Mouse (Mus musculus) neural tube, embryonic 11.5 days (tissue): ENCODE results near the gene Tnks1bp1. TPM values are rescaled to one million over a fixed set of nuclear protein-coding genes. Genes with fewer than 3 reads are reported as not detected.

Experiments
- ATAC-seq: fragments of 200-750 bp; cut with Nextera tagmentation; 2 replicates; pipeline ENCODE4 v1.8.0; 2017; ENCODE audit warnings: moderate number of reproducible peaks, mild to moderate bottlenecking, moderate TSS enrichment, moderate library complexity; ENCODE audit not compliant: insufficient read depth, low FRiP score, low TSS enrichment
- DNase-seq: peaks from one replicate; pipeline ENCODE4 v3.0.0-alpha.2; 2015; ENCODE audit warnings: low spot score
- H3K27ac ChIP-seq: fragments of 300-500 bp; sonication (generic); 2 replicates; pipeline ENCODE4 v1.5.1; 2014; ENCODE audit warnings: low read depth, mild to moderate bottlenecking, low read length
- H3K27me3 ChIP-seq: fragments of 300-500 bp; sonication (generic); 2 replicates; pipeline ENCODE4 v1.6.1; 2014; ENCODE audit warnings: mild to moderate bottlenecking, low read length, mixed read lengths; ENCODE audit not compliant: control insufficient read depth, insufficient read depth
- H3K36me3 ChIP-seq: fragments of 300-500 bp; sonication (generic); 2 replicates; pipeline ENCODE4 v1.6.1; 2014; ENCODE audit warnings: mild to moderate bottlenecking, low read length, moderate library complexity, mixed read lengths; ENCODE audit not compliant: control insufficient read depth, insufficient read depth
- H3K4me1 ChIP-seq: fragments of 300-500 bp; sonication (generic); 2 replicates; pipeline ENCODE4 v1.6.1; 2014; ENCODE audit warnings: low read length, mixed read lengths; ENCODE audit not compliant: control insufficient read depth, insufficient read depth
- H3K4me2 ChIP-seq: fragments of 300-500 bp; sonication (generic); 2 replicates; pipeline ENCODE4 v1.6.1; 2014; ENCODE audit warnings: low read depth, mild to moderate bottlenecking, moderate library complexity
- H3K4me3 ChIP-seq: fragments of 300-500 bp; sonication (generic); 2 replicates; pipeline ENCODE4 v1.5.1; 2014; ENCODE audit warnings: low read depth, low read length
- H3K9ac ChIP-seq: fragments of 300-500 bp; sonication (generic); 2 replicates; pipeline ENCODE4 v1.6.1; 2014; ENCODE audit warnings: mild to moderate bottlenecking, low read length
- H3K9me3 ChIP-seq: fragments of 300-500 bp; sonication (generic); 2 replicates; pipeline ENCODE4 v1.6.1; 2016; ENCODE audit warnings: low read length; ENCODE audit not compliant: control insufficient read depth
- WGBS: fragments of 180-500 bp; shearing (Covaris S2); extraction: QIAGEN DNeasy Blood & Tissue Kit; methylation state at CpG from one replicate; pipeline ENCODE4 v1.1.7; 2014; 5-methylcytosine and 5-hydroxymethylcytosine counted together
- polyA plus RNA-seq: library from polyadenylated mRNA; unstranded; fragments of >200 nt; fragmentation: Nextera tagmentation; extraction: Ambion mirVana; gene quantifications from 2 replicates; pipeline ENCODE4 v1.2.1, GENCODE M21; 2014

Gene Tnks1bp1
- polyA plus RNA-seq, 1 experiment from 2014 or later: 5.8 TPM

GRCm38 (mm10) chr2:85033121-85033520, 14.7 kb upstream of the Tnks1bp1 start:
- no peak for ATAC-seq
- Histone ChIP-seq H3K27me3 (no peaks in the 10 kb centered on the region), H3K36me3 (no peaks in the 10 kb centered on the region), H3K4me3 (no peak overlapping the region), H3K27ac (no peak overlapping the region), H3K9me3 (no peaks in the 10 kb centered on the region), H3K9ac (no peak overlapping the region), H3K4me1 (peaks cover 4% of the 10 kb centered on the region), H3K4me2 (no peak overlapping the region)
- WGBS: 85% methylated on average over 2 of the region's 2 CpGs
- DNase-seq: no peak

GRCm38 (mm10) chr2:85034169-85034568, 13.7 kb upstream of the Tnks1bp1 start:
- Histone ChIP-seq H3K4me3 (no peak overlapping the region), H3K36me3 (no peaks in the 10 kb centered on the region), H3K4me1 (peaks cover 7% of the 10 kb centered on the region), H3K9ac (no peak overlapping the region; the same call in 1 of the 2 replicates), H3K27ac (no peak overlapping the region), H3K9me3 (no peaks in the 10 kb centered on the region), H3K27me3 (no peaks in the 10 kb centered on the region), H3K4me2 (no peak overlapping the region)
- DNase-seq (no peak), ATAC-seq (no peak)
- 85% methylated on average over 7 of the region's 7 CpGs for WGBS

GRCm38 (mm10) chr2:85036507-85037046, 11.2 kb upstream of the Tnks1bp1 start:
- no peaks in the 10 kb centered on the region for H3K9me3 ChIP-seq

GRCm38 (mm10) chr2:85037047-85038026, 10.5 kb upstream of the Tnks1bp1 start, which contains the start of the genes Ssrp1 and P2rx3:
Gene Ssrp1 (plus strand): TSS chr2:85037234.
Gene P2rx3 (minus strand): TSS chr2:85037462.
- Histone ChIP-seq H3K4me2 (peak within 1 kb of the TSS; percentile 79), H3K4me3 (peak within 1 kb of the TSS; percentile 80), H3K9me3 (no peaks in the 10 kb centered on the region), H3K36me3 (peaks cover 20% of the 10 kb centered on the region), H3K27me3 (no peaks in the 10 kb centered on the region), H3K9ac (peak within 1 kb of the TSS; percentile 88), H3K27ac (peak within 1 kb of the TSS; percentile 42), H3K4me1 (peaks cover 7% of the 10 kb centered on the region)
- 1% methylated on average over 65 of the region's 66 CpGs for WGBS
- ATAC-seq (peak; percentile 94), DNase-seq (peak; percentile 94)

More at GRCm38 (mm10) chr2:85036507-85037046, 11.2 kb upstream of the Tnks1bp1 start:
- Histone ChIP-seq H3K4me3 (peak overlapping the region; percentile 80), H3K4me1 (peaks cover 7% of the 10 kb centered on the region), H3K4me2 (peak overlapping the region; percentile 45), H3K9ac (peak overlapping the region; percentile 88), H3K36me3 (peaks cover 14% of the 10 kb centered on the region), H3K27me3 (no peaks in the 10 kb centered on the region), H3K27ac (peak overlapping the region; percentile 42; the same call in 1 of the 2 replicates)
- peak; percentile 10 for ATAC-seq
- DNase-seq: no peak
- WGBS: 9% methylated on average over 11 of the region's 11 CpGs

DNA sequence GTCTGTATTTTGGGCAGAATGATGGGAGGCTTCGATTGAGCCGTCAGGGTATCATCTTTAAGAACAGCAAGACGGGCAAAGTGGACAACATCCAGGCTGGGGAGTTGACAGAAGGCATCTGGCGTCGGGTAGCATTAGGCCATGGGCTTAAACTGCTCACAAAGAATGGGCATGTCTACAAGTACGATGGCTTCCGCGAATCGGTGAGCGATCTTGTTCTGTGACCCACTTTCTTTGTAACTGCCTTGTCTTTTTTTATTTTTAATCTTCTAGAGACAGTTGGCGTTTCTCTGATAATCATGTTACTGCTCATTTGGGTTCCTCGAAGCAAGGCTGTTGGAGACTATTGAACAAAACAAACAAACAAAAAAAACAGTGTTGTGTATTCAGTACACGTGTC, 9.5 kb upstream of the Tnks1bp1 start:
- no peaks in the 10 kb centered on the region for H3K9me3 ChIP-seq
- no peak overlapping the region for H3K27ac ChIP-seq
- no peaks in the 10 kb centered on the region for H3K27me3 ChIP-seq
- H3K4me3 ChIP-seq: peak overlapping the region; percentile 80
- H3K4me1 ChIP-seq: peaks cover 7% of the 10 kb centered on the region
- peak overlapping the region; percentile 79 for H3K4me2 ChIP-seq
- DNase-seq (no peak), ATAC-seq (no peak)
- 89% methylated on average over 13 of the region's 13 CpGs for WGBS
- H3K9ac ChIP-seq: peak overlapping the region; percentile 88
- H3K36me3 ChIP-seq: peaks cover 27% of the 10 kb centered on the region

GRCm38 (mm10) chr2:85043623-85044022, 4.2 kb upstream of the Tnks1bp1 start:
- DNase-seq: no peak
- Histone ChIP-seq H3K4me3 (no peak overlapping the region), H3K9ac (no peak overlapping the region), H3K4me2 (no peak overlapping the region), H3K36me3 (peaks cover 38% of the 10 kb centered on the region), H3K4me1 (peaks cover 5% of the 10 kb centered on the region), H3K27me3 (no peaks in the 10 kb centered on the region), H3K9me3 (no peaks in the 10 kb centered on the region), H3K27ac (no peak overlapping the region)
- no peak for ATAC-seq
- WGBS: 93% methylated on average over 7 of the region's 7 CpGs

DNA sequence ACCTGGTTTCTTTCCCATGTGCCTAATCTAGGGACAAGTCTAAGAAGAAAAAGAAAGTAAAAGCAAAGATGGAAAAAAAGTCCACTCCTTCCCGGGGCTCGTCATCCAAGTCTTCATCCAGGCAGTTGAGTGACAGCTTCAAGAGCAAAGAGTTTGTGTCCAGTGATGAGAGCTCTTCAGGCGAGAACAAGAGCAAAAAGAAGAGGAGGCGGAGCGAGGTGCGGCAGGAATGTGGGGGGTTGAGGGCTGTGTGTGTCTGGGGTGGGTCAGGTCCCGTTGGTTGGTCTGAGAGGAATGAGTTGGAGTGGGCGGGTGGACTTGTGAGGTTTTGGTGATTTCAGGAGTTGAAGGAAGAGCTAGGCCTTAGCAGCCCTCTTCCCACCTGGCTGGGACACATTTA, 1.6 kb upstream of the Tnks1bp1 start:
- no peak overlapping the region for H3K4me3 ChIP-seq
- no peak overlapping the region for H3K27ac ChIP-seq
- no peak overlapping the region for H3K9ac ChIP-seq
- no peak overlapping the region for H3K4me2 ChIP-seq
- peaks cover 28% of the 10 kb centered on the region for H3K36me3 ChIP-seq
- ATAC-seq (no peak), DNase-seq (no peak)
- no peaks in the 10 kb centered on the region for H3K27me3 ChIP-seq
- 83% methylated on average over 8 of the region's 8 CpGs for WGBS
- H3K9me3 ChIP-seq: no peaks in the 10 kb centered on the region
- peaks cover 25% of the 10 kb centered on the region for H3K4me1 ChIP-seq

- DNase-seq: no peak
- Histone ChIP-seq H3K9ac (peak overlapping the region; percentile 39), H3K4me3 (peak overlapping the region; percentile 76), H3K4me1 (peaks cover 25% of the 10 kb centered on the region), H3K9me3 (no peaks in the 10 kb centered on the region), H3K27ac (0 out of 2 replicates have a peak overlapping the region, but pooled peaks have one; percentile 20), H3K36me3 (peaks cover 20% of the 10 kb centered on the region), H3K27me3 (no peaks in the 10 kb centered on the region), H3K4me2 (peak overlapping the region; percentile 69)
- WGBS: 65% methylated on average over 10 of the region's 10 CpGs
- no peak for ATAC-seq
These were observed 741 bp upstream of the Tnks1bp1 start for GRCm38 (mm10) chr2:85047081-85047480.
